Mouse (Mus musculus) limb, embryonic 10.5 days (tissue): ENCODE data around the gene Tiam1. TPM values are rescaled to one million over a fixed set of nuclear protein-coding genes. Genes with fewer than 3 reads are reported as not detected.

Experiments
- DNase-seq: peaks from one replicate; pipeline ENCODE4 v3.0.0-alpha.2; 2017; ENCODE audit warnings: low spot score
- H3K27ac ChIP-seq: fragments of 300-500 bp; sonication (generic); 2 replicates; pipeline ENCODE4 v1.5.1; 2016; ENCODE audit warnings: mild to moderate bottlenecking
- H3K27me3 ChIP-seq: fragments of 300-500 bp; sonication (generic); 2 replicates; pipeline ENCODE4 v1.6.1; 2016; ENCODE audit warnings: low read depth, mild to moderate bottlenecking; ENCODE audit not compliant: poor library complexity, severe bottlenecking
- H3K36me3 ChIP-seq: fragments of 300-500 bp; sonication (generic); 2 replicates; pipeline ENCODE4 v1.6.1; 2016; ENCODE audit warnings: mild to moderate bottlenecking, moderate library complexity
- H3K4me1 ChIP-seq: fragments of 300-500 bp; sonication (generic); 2 replicates; pipeline ENCODE4 v1.6.1; 2016
- H3K4me3 ChIP-seq: fragments of 300-500 bp; sonication (generic); 2 replicates; pipeline ENCODE4 v1.5.1; 2016; ENCODE audit warnings: mild to moderate bottlenecking, moderate library complexity
- H3K9me3 ChIP-seq: fragments of 300-500 bp; sonication (generic); replicated peaks from 2 replicates; pipeline ENCODE4 v1.6.1; 2016; ENCODE audit warnings: mild to moderate bottlenecking
- WGBS: fragments of 180-500 bp; shearing (Covaris S2); methylation state at CpG from one replicate; pipeline ENCODE4 v1.1.7; 2016; 5-methylcytosine and 5-hydroxymethylcytosine counted together
- polyA plus RNA-seq: library from polyadenylated mRNA; unstranded; fragments of >200 nt; fragmentation: Nextera tagmentation; extraction: Ambion mirVana; gene quantifications from 2 replicates; pipeline ENCODE4 v1.2.1, GENCODE M21; 2016

Gene Tiam1
- polyA plus RNA-seq, 1 experiment from 2014 or later: 30.8 TPM

GRCm38 (mm10) chr16:89902578-89903304 lies 240.8 kb downstream of the Tiam1 start:
- Histone ChIP-seq H3K36me3 (peaks cover 13% of the 10 kb centered on the region), H3K4me1 (peaks cover 16% of the 10 kb centered on the region), H3K4me3 (no peak overlapping the region), H3K9me3 (no peaks in the 10 kb centered on the region), H3K27me3 (no peaks in the 10 kb centered on the region), H3K27ac (no peak overlapping the region)
- DNase-seq: no peak
- WGBS: 88% methylated on average over 12 of the region's 12 CpGs

GRCm38 (mm10) chr16:89900681-89901080 lies 242.9 kb downstream of the Tiam1 start:
- H3K27me3 ChIP-seq: no peaks in the 10 kb centered on the region
- no peak overlapping the region for H3K27ac ChIP-seq
- 36% methylated on average over 8 of the region's 8 CpGs for WGBS

GRCm38 (mm10) chr16:89899192-89899591 lies 244.4 kb downstream of the Tiam1 start:
- no peak overlapping the region; the same call in 1 of the 2 replicates for H3K27ac ChIP-seq
- no peak overlapping the region for H3K4me3 ChIP-seq
- no peaks in the 10 kb centered on the region for H3K9me3 ChIP-seq
- 75% methylated on average over 9 of the region's 9 CpGs for WGBS
- H3K4me1 ChIP-seq: peaks cover 25% of the 10 kb centered on the region
- H3K36me3 ChIP-seq: peaks cover 42% of the 10 kb centered on the region
- DNase-seq: no peak
- H3K27me3 ChIP-seq: no peaks in the 10 kb centered on the region

More at GRCm38 (mm10) chr16:89900681-89901080, 242.9 kb downstream of the Tiam1 start:
- no peak for DNase-seq
- H3K4me3 ChIP-seq: no peak overlapping the region
- peaks cover 25% of the 10 kb centered on the region for H3K4me1 ChIP-seq
- peaks cover 30% of the 10 kb centered on the region for H3K36me3 ChIP-seq
- H3K9me3 ChIP-seq: no peaks in the 10 kb centered on the region

GRCm38 (mm10) chr16:89898299-89898625 lies 245.3 kb downstream of the Tiam1 start:
- Histone ChIP-seq H3K27ac (no peak overlapping the region), H3K4me1 (peaks cover 25% of the 10 kb centered on the region), H3K4me3 (no peak overlapping the region), H3K27me3 (no peaks in the 10 kb centered on the region), H3K36me3 (peaks cover 47% of the 10 kb centered on the region), H3K9me3 (no peaks in the 10 kb centered on the region)
- 92% methylated on average over 14 of the region's 14 CpGs for WGBS
- no peak for DNase-seq

- WGBS: 92% methylated on average over 33 of the region's 33 CpGs
- no peak for DNase-seq
- Histone ChIP-seq H3K4me3 (no peak overlapping the region), H3K36me3 (peaks cover 48% of the 10 kb centered on the region), H3K4me1 (peaks cover 25% of the 10 kb centered on the region), H3K27me3 (no peaks in the 10 kb centered on the region), H3K27ac (no peak overlapping the region), H3K9me3 (no peaks in the 10 kb centered on the region)
These were observed 245.8 kb downstream of the Tiam1 start for GRCm38 (mm10) chr16:89897547-89898298.

- 82% methylated on average over 20 of the region's 20 CpGs for WGBS
- H3K4me3 ChIP-seq: no peak overlapping the region
- DNase-seq: no peak
- H3K4me1 ChIP-seq: peaks cover 23% of the 10 kb centered on the region
- no peaks in the 10 kb centered on the region for H3K9me3 ChIP-seq
- no peaks in the 10 kb centered on the region for H3K27me3 ChIP-seq
- H3K27ac ChIP-seq: no peak overlapping the region
- H3K36me3 ChIP-seq: peaks cover 48% of the 10 kb centered on the region
These were observed 246.6 kb downstream of the Tiam1 start for GRCm38 (mm10) chr16:89896885-89897546.

- Histone ChIP-seq H3K4me1 (peaks cover 22% of the 10 kb centered on the region), H3K36me3 (peaks cover 48% of the 10 kb centered on the region), H3K27me3 (no peaks in the 10 kb centered on the region), H3K4me3 (no peak overlapping the region), H3K9me3 (no peaks in the 10 kb centered on the region), H3K27ac (no peak overlapping the region)
- no peak for DNase-seq
- 77% methylated on average over 9 of the region's 9 CpGs for WGBS
These were observed 247.2 kb downstream of the Tiam1 start for GRCm38 (mm10) chr16:89896392-89896791.

- Histone ChIP-seq H3K9me3 (no peaks in the 10 kb centered on the region), H3K4me1 (peaks cover 19% of the 10 kb centered on the region), H3K27me3 (no peaks in the 10 kb centered on the region), H3K36me3 (peaks cover 48% of the 10 kb centered on the region), H3K27ac (no peak overlapping the region), H3K4me3 (no peak overlapping the region)
- DNase-seq: no peak
- 92% methylated on average over 7 of the region's 7 CpGs for WGBS
These were observed 248.3 kb downstream of the Tiam1 start for GRCm38 (mm10) chr16:89895283-89895682.

- H3K27ac ChIP-seq: no peak overlapping the region
- no peak for DNase-seq
- no peak overlapping the region for H3K4me3 ChIP-seq
- peaks cover 48% of the 10 kb centered on the region for H3K36me3 ChIP-seq
- no peaks in the 10 kb centered on the region for H3K9me3 ChIP-seq
- WGBS: 82% methylated on average over 8 of the region's 8 CpGs
- H3K4me1 ChIP-seq: peaks cover 20% of the 10 kb centered on the region
- no peaks in the 10 kb centered on the region for H3K27me3 ChIP-seq
These were observed 248.8 kb downstream of the Tiam1 start for GRCm38 (mm10) chr16:89894816-89895215.

GRCm38 (mm10) chr16:89890515-89891189 lies 252.9 kb downstream of the Tiam1 start:
- H3K4me3 ChIP-seq: no peak overlapping the region
- peaks cover 19% of the 10 kb centered on the region for H3K4me1 ChIP-seq
- no peak for DNase-seq
- H3K36me3 ChIP-seq: peaks cover 28% of the 10 kb centered on the region
- 84% methylated on average over 17 of the region's 17 CpGs for WGBS
- H3K27me3 ChIP-seq: no peaks in the 10 kb centered on the region
- H3K27ac ChIP-seq: no peak overlapping the region
- no peaks in the 10 kb centered on the region for H3K9me3 ChIP-seq

GRCm38 (mm10) chr16:89889890-89890462 lies 253.6 kb downstream of the Tiam1 start:
- DNase-seq: no peak
- H3K9me3 ChIP-seq: no peaks in the 10 kb centered on the region
- peaks cover 25% of the 10 kb centered on the region for H3K4me1 ChIP-seq
- peaks cover 22% of the 10 kb centered on the region for H3K36me3 ChIP-seq
- 88% methylated on average over 10 of the region's 10 CpGs for WGBS
- no peak overlapping the region for H3K27ac ChIP-seq
- no peak overlapping the region for H3K4me3 ChIP-seq
- H3K27me3 ChIP-seq: no peaks in the 10 kb centered on the region

- H3K4me3 ChIP-seq: no peak overlapping the region
- H3K27ac ChIP-seq: no peak overlapping the region
- H3K36me3 ChIP-seq: peaks cover 26% of the 10 kb centered on the region
- no peaks in the 10 kb centered on the region for H3K27me3 ChIP-seq
- DNase-seq: no peak
- peaks cover 46% of the 10 kb centered on the region for H3K4me1 ChIP-seq
- H3K9me3 ChIP-seq: no peaks in the 10 kb centered on the region
These were observed 257.0 kb downstream of the Tiam1 start for GRCm38 (mm10) chr16:89886561-89886960.
